Mouse (Mus musculus) MEL (cell line): ENCODE measurements around the gene Steap3. TPM values are rescaled to one million over a fixed set of nuclear protein-coding genes. Genes with fewer than 3 reads are reported as not detected.

Experiments used
- DNase-seq: peaks from one replicate; pipeline ENCODE4 v3.0.0; 2011; ENCODE audit warnings: low read depth, low spot score
- H3K27ac ChIP-seq: 2 replicates; pipeline ENCODE4 v1.5.1; 2012; ENCODE audit warnings: low read depth, mild to moderate bottlenecking, control low read depth, low read length, moderate library complexity; ENCODE audit not compliant: control insufficient read depth
- H3K27me3 ChIP-seq, 2 experiments: fragments of 150-350 bp in 1 of 2; sonication (generic) in 1 of 2; 2 replicates each; pipeline ENCODE4 v1.6.1; 2012; ENCODE audit warnings: low read length in 2 of 2, mild to moderate bottlenecking in 2 of 2, improper control_type of control experiment in 1 of 2, moderate library complexity in 1 of 2; ENCODE audit not compliant: insufficient read depth in 2 of 2, control insufficient read depth in 1 of 2
- H3K36me3 ChIP-seq, 2 experiments: 2 replicates each; pipeline ENCODE4 v1.6.1; 2012 to 2014; ENCODE audit warnings: low read length in 2 of 2, improper control_type of control experiment in 1 of 2, inconsistent platforms in 1 of 2, mild to moderate bottlenecking in 1 of 2; ENCODE audit not compliant: insufficient read depth in 2 of 2, control insufficient read depth in 1 of 2
- H3K4me1 ChIP-seq, 2 experiments: fragments of 150-350 bp in 1 of 2; sonication (generic) in 1 of 2; 2 replicates each; pipeline ENCODE4 v1.6.1; 2012; ENCODE audit warnings: low read length in 2 of 2, improper control_type of control experiment in 1 of 2, mild to moderate bottlenecking in 1 of 2; ENCODE audit not compliant: insufficient read depth in 2 of 2, control insufficient read depth in 1 of 2
- H3K4me3 ChIP-seq, 2 experiments: fragments of 150-350 bp in 1 of 2; sonication (generic) in 1 of 2; 2 replicates each; pipeline ENCODE4 v1.5.1; 2012; ENCODE audit warnings: low read depth in 2 of 2, low read length in 2 of 2, mild to moderate bottlenecking in 2 of 2, moderate library complexity in 2 of 2, control low read depth in 1 of 2, improper control_type of control experiment in 1 of 2; ENCODE audit not compliant: control insufficient read depth in 1 of 2, insufficient read depth in 1 of 2
- H3K79me2 ChIP-seq: 2 replicates; pipeline ENCODE4 v1.6.1; 2012; ENCODE audit warnings: mild to moderate bottlenecking, low read length, moderate library complexity; ENCODE audit not compliant: control insufficient read depth, poor library complexity, insufficient read depth
- H3K9ac ChIP-seq: 2 replicates; pipeline ENCODE4 v1.6.1; 2012; ENCODE audit warnings: low read depth, mild to moderate bottlenecking, control low read depth, low read length, moderate library complexity; ENCODE audit not compliant: control insufficient read depth, poor library complexity, severe bottlenecking
- H3K9me3 ChIP-seq: fragments of 150-350 bp; sonication (generic); replicated peaks from 2 replicates; pipeline ENCODE4 v1.6.1; 2012; ENCODE audit warnings: mild to moderate bottlenecking, low read length, improper control_type of control experiment, moderate library complexity; ENCODE audit not compliant: insufficient read depth
- BHLHE40 ChIP-seq: IDR thresholded peaks from 2 replicates; pipeline ENCODE4 v1.6.1; 2012; ENCODE audit warnings: low read depth, mild to moderate bottlenecking, inconsistent platforms, low read length, improper control_type of control experiment, borderline replicate concordance
- CHD1 ChIP-seq: IDR thresholded peaks from 2 replicates; pipeline ENCODE4 v1.6.1; 2012; ENCODE audit warnings: low read depth, mild to moderate bottlenecking, inconsistent platforms, low read length, improper control_type of control experiment
- E2F4 ChIP-seq: IDR thresholded peaks from 2 replicates; pipeline ENCODE4 v1.6.1; 2011; ENCODE audit warnings: low read depth, low read length, improper control_type of control experiment, borderline replicate concordance
- ELF1 ChIP-seq: IDR thresholded peaks from 2 replicates; pipeline ENCODE4 v1.6.1; 2014; ENCODE audit warnings: low read depth, mild to moderate bottlenecking, inconsistent platforms, low read length, improper control_type of control experiment, moderate library complexity
- EP300 ChIP-seq, 2 experiments: IDR thresholded peaks; 2 replicates each; pipeline ENCODE4 v1.6.1; 2011; ENCODE audit warnings: improper control_type of control experiment in 2 of 2, low read length in 2 of 2, low read depth in 1 of 2, mild to moderate bottlenecking in 1 of 2
- ETS1 ChIP-seq: IDR thresholded peaks from 2 replicates; pipeline ENCODE4 v1.6.1; 2012; ENCODE audit warnings: low read depth, mild to moderate bottlenecking, inconsistent platforms, low read length, improper control_type of control experiment, moderate library complexity
- GABPA ChIP-seq: IDR thresholded peaks from 2 replicates; pipeline ENCODE4 v1.6.1; 2012; ENCODE audit warnings: low read depth, mild to moderate bottlenecking, inconsistent platforms, low read length, improper control_type of control experiment, moderate library complexity
- GATA1 ChIP-seq: IDR thresholded peaks from 2 replicates; pipeline ENCODE4 v1.6.1; 2011; ENCODE audit warnings: low read depth, low read length, improper control_type of control experiment
- HCFC1 ChIP-seq: IDR thresholded peaks from 2 replicates; pipeline ENCODE4 v1.6.1; 2012; ENCODE audit warnings: low read depth, mild to moderate bottlenecking, inconsistent platforms, low read length, improper control_type of control experiment, moderate library complexity
- JUND ChIP-seq: IDR thresholded peaks from 2 replicates; pipeline ENCODE4 v1.6.1; 2011; ENCODE audit warnings: low read depth, mild to moderate bottlenecking, improper control_type of control experiment, low read length
- KAT2A ChIP-seq: conservative IDR thresholded peaks from 2 replicates; pipeline ENCODE4 v1.6.1; 2012; ENCODE audit warnings: low read depth, low read length, improper control_type of control experiment, inconsistent platforms
- MXI1 ChIP-seq: IDR thresholded peaks from 2 replicates; pipeline ENCODE4 v1.6.1; 2011; ENCODE audit warnings: mild to moderate bottlenecking, low read depth, low read length, improper control_type of control experiment
- MYB ChIP-seq: IDR thresholded peaks from 2 replicates; pipeline ENCODE4 v1.6.1; 2011; ENCODE audit warnings: mild to moderate bottlenecking, low read depth, low read length, improper control_type of control experiment
- MYC ChIP-seq: IDR thresholded peaks from 2 replicates; pipeline ENCODE4 v1.6.1; 2011; ENCODE audit warnings: low read depth, mild to moderate bottlenecking, low read length, improper control_type of control experiment, moderate library complexity
- NRF1 ChIP-seq: IDR thresholded peaks from 2 replicates; pipeline ENCODE4 v1.6.1; 2014; ENCODE audit warnings: low read depth, mild to moderate bottlenecking, inconsistent platforms, low read length, improper control_type of control experiment, moderate library complexity; ENCODE audit not compliant: poor library complexity, insufficient read depth, severe bottlenecking
- POLR2A ChIP-seq, 2 experiments: IDR thresholded peaks; 2 replicates each; pipeline ENCODE4 v1.6.1; 2011 to 2012; ENCODE audit warnings: low read length in 2 of 2, mild to moderate bottlenecking in 2 of 2, control low read depth in 1 of 2, improper control_type of control experiment in 1 of 2, low read depth in 1 of 2, moderate library complexity in 1 of 2; ENCODE audit not compliant: control insufficient read depth in 1 of 2, insufficient read depth in 1 of 2, poor library complexity in 1 of 2
- POLR2AphosphoS2 ChIP-seq: IDR thresholded peaks from 2 replicates; pipeline ENCODE4 v1.6.1; 2011; ENCODE audit warnings: low read length, improper control_type of control experiment
- POLR2AphosphoS5 ChIP-seq: IDR thresholded peaks from 2 replicates; pipeline ENCODE4 v1.6.1; 2012; ENCODE audit warnings: low read depth, borderline replicate concordance, mild to moderate bottlenecking, inconsistent platforms, low read length, moderate library complexity, mixed read lengths
- RAD21 ChIP-seq: IDR thresholded peaks from 2 replicates; pipeline ENCODE4 v1.6.1; 2011; ENCODE audit warnings: mild to moderate bottlenecking, low read depth, low read length, improper control_type of control experiment
- RCOR1 ChIP-seq: IDR thresholded peaks from 2 replicates; pipeline ENCODE4 v1.6.1; 2012; ENCODE audit warnings: low read depth, mild to moderate bottlenecking, inconsistent platforms, low read length, improper control_type of control experiment
- SIN3A ChIP-seq: IDR thresholded peaks from 2 replicates; pipeline ENCODE4 v1.6.1; 2012; ENCODE audit warnings: low read length, improper control_type of control experiment, inconsistent platforms
- SMC3 ChIP-seq: IDR thresholded peaks from 2 replicates; pipeline ENCODE4 v1.6.1; 2011; ENCODE audit warnings: low read depth, low read length, improper control_type of control experiment
- TAL1 ChIP-seq: IDR thresholded peaks from 2 replicates; pipeline ENCODE4 v1.6.1; 2012; ENCODE audit warnings: mild to moderate bottlenecking, inconsistent platforms, low read length, moderate library complexity, mixed read lengths
- TCF12 ChIP-seq: IDR thresholded peaks from 2 replicates; pipeline ENCODE4 v1.6.1; 2014; ENCODE audit warnings: low read depth, mild to moderate bottlenecking, inconsistent platforms, low read length, improper control_type of control experiment, moderate library complexity
- UBTF ChIP-seq: IDR thresholded peaks from 2 replicates; pipeline ENCODE4 v1.6.1; 2012; ENCODE audit warnings: low read depth, mild to moderate bottlenecking, inconsistent platforms, low read length, improper control_type of control experiment, moderate library complexity, borderline replicate concordance; ENCODE audit not compliant: insufficient read depth
- USF2 ChIP-seq, 2 experiments: IDR thresholded peaks; 2 replicates each; pipeline ENCODE4 v1.6.1; 2011 to 2012; ENCODE audit warnings: improper control_type of control experiment in 2 of 2, low read length in 2 of 2, borderline replicate concordance in 1 of 2, inconsistent platforms in 1 of 2, low read depth in 1 of 2, mild to moderate bottlenecking in 1 of 2; ENCODE audit not compliant: insufficient read depth in 1 of 2
- ZC3H11A ChIP-seq: IDR thresholded peaks from 2 replicates; pipeline ENCODE4 v1.6.1; 2012; ENCODE audit warnings: low read depth, mild to moderate bottlenecking, inconsistent platforms, low read length, improper control_type of control experiment
- ZKSCAN1 ChIP-seq: IDR thresholded peaks from 2 replicates; pipeline ENCODE4 v1.6.1; 2012; ENCODE audit warnings: low read depth, mild to moderate bottlenecking, inconsistent platforms, low read length, improper control_type of control experiment, moderate library complexity
- ZNF384 ChIP-seq: IDR thresholded peaks from 2 replicates; pipeline ENCODE4 v1.6.1; 2012; ENCODE audit warnings: low read depth, mild to moderate bottlenecking, inconsistent platforms, low read length, improper control_type of control experiment
- polyA plus RNA-seq, 2 experiments: library from polyadenylated mRNA; stranded (reverse) in 1 of 2; unstranded in 1 of 2; fragments of >175 nt in 1 of 2; fragments of >200 nt in 1 of 2; gene quantifications; 2 replicates each; pipeline versions ENCODE4 v1.2.1 to v1.2.4; 2012; ENCODE audit warnings: low replicate concordance in 2 of 2, low read depth in 1 of 2; ENCODE audit not compliant: insufficient read length in 2 of 2, insufficient read depth in 1 of 2, missing spikeins in 1 of 2
- total RNA-seq: library from RNA; depleted of rRNA; stranded (reverse); fragments of 300-350 nt; gene quantifications from 2 replicates; pipeline ENCODE4 v1.2.3, GENCODE M21; 2012

Steap3 gene
- total and polyA plus RNA-seq, 3 experiments: 50.2 to 101 (median 98.2) TPM

- no peak overlapping the region for H3K27ac ChIP-seq
- no peaks in the 10 kb centered on the region for H3K27me3 ChIP-seq
- H3K79me2 ChIP-seq: peaks cover 38% of the 10 kb centered on the region
- no peak for DNase-seq
- TF ChIP-seq KAT2A: no peak
- no peaks in the 10 kb centered on the region for H3K9me3 ChIP-seq
- H3K36me3 ChIP-seq: peaks cover 0 to 50% of the 10 kb centered on the region in 2 experiments; a peak in 2 of 4 replicates
- peaks cover 11 to 65% of the 10 kb centered on the region in 2 experiments for H3K4me1 ChIP-seq
- H3K4me3 ChIP-seq: no peak overlapping the region
- H3K9ac ChIP-seq: no peak overlapping the region
Observed at GRCm38 (mm10) chr1:120266460-120266859, 6.0 kb downstream of the Steap3 start.

GRCm38 (mm10) chr1:120264861-120265686 lies 7.4 kb downstream of the Steap3 start:
- Histone ChIP-seq H3K27me3 (no peaks in the 10 kb centered on the region), H3K4me1 (peaks cover 8 to 63% of the 10 kb centered on the region in 2 experiments), H3K4me3 (peak overlapping the region; percentile 90 to 93), H3K27ac (peak overlapping the region; percentile 86), H3K79me2 (peaks cover 43% of the 10 kb centered on the region), H3K36me3 (peaks cover 0 to 49% of the 10 kb centered on the region in 2 experiments; a peak in 2 of 4 replicates), H3K9ac (peak overlapping the region; percentile 86), H3K9me3 (no peaks in the 10 kb centered on the region)
- DNase-seq: peak; percentile 97
- peak; percentile 70 for TF ChIP-seq TCF12
- TF ChIP-seq BHLHE40: peak; percentile 29; the same call in 1 of the 2 replicates
- no peak for TF ChIP-seq ZKSCAN1
- TF ChIP-seq ETS1: peak; percentile 52; the same call in 1 of the 2 replicates
- no peak for TF ChIP-seq MYC
- TF ChIP-seq ZNF384: no peak
- TF ChIP-seq POLR2A (IDR thresholded peaks at IDR 0.05; ENCODE audit: control insufficient read depth in 1 of 2, insufficient read depth in 1 of 2, low read depth in 1 of 2, low read length in 2 of 2, poor library complexity in 1 of 2): peak; percentile 61 to 88
- no peak for TF ChIP-seq RAD21
- TF ChIP-seq RCOR1: no peak
- TF ChIP-seq MYB: peak; percentile 62; the same call in 1 of the 2 replicates
- TF ChIP-seq EP300 (IDR thresholded peaks at IDR 0.05; ENCODE audit: low read depth in 1 of 2, low read length in 2 of 2): peak; percentile 49 to 79; a peak in 3 of 4 replicates
- no peak for TF ChIP-seq ZC3H11A
- no peak for TF ChIP-seq GATA1
- TF ChIP-seq ELF1: peak; percentile 86
- peak; percentile 90 for TF ChIP-seq MXI1
- no peak for TF ChIP-seq GABPA
- TF ChIP-seq USF2 (IDR thresholded peaks at IDR 0.05; ENCODE audit: borderline replicate concordance in 1 of 2, insufficient read depth in 1 of 2, low read depth in 1 of 2, low read length in 2 of 2): no peak
- no peak for TF ChIP-seq POLR2AphosphoS5
- TF ChIP-seq HCFC1: no peak; the same call in none of the 2 replicates
- no peak for TF ChIP-seq NRF1
- TF ChIP-seq E2F4: 0 out of 2 replicates have a peak, but pooled peaks have one; percentile 56
- no peak for TF ChIP-seq UBTF
- TF ChIP-seq JUND: no peak
- peak; percentile 26; the same call in 1 of the 2 replicates for TF ChIP-seq TAL1
- no peak for TF ChIP-seq KAT2A
- no peak for TF ChIP-seq CHD1
- no peak for TF ChIP-seq SMC3
- peak; percentile 83; the same call in 1 of the 2 replicates for TF ChIP-seq POLR2AphosphoS2
- peak; percentile 75 for TF ChIP-seq SIN3A
